Mouse (Mus musculus): Measurements from ENCODE around the gene Gucy2e. TPM values are rescaled to one million over a fixed set of nuclear protein-coding genes. Genes with fewer than 3 reads are reported as not detected.
A peak's percentile ranks its signal among the peaks of the same experiment; 100 is the strongest.

Gene Gucy2e
- polyA plus RNA-seq, 2 experiments, result not detected

- no peak overlapping the region for H3K27ac ChIP-seq
- H3K4me2 ChIP-seq (ENCODE audit: low read depth), result no peak overlapping the region
- no peaks in the 10 kb centered on the region for H3K9me3 ChIP-seq (ENCODE audit: control insufficient read depth, low read length)
- ATAC-seq (ENCODE audit: insufficient read depth), result no peak
- H3K36me3 ChIP-seq (replicated peaks; ENCODE audit: control insufficient read depth, insufficient read depth, low read depth), result no peaks in the 10 kb centered on the region
- no peak for TF ChIP-seq EP300 (IDR thresholded peaks at IDR 0.05; ENCODE audit: low read depth)
- TF ChIP-seq CTCF (IDR thresholded peaks at IDR 0.05; ENCODE audit: low read depth), result no peak
- no peaks in the 10 kb centered on the region for H3K4me1 ChIP-seq (replicated peaks; ENCODE audit: control insufficient read depth in 2 of 2, insufficient read depth in 2 of 2, low read length in 1 of 2)
- H3K27me3 ChIP-seq (ENCODE audit: control insufficient read depth, insufficient read depth, low read length), result no peaks in the 10 kb centered on the region; the same call in 1 of the 2 replicates
- no peak overlapping the region for H3K4me3 ChIP-seq (ENCODE audit: insufficient read depth in 1 of 2, low read depth in 2 of 2, low read length in 2 of 2)
- H3K9ac ChIP-seq (replicated peaks), result no peak overlapping the region
- 60% methylated on average over 2 of the region's 2 CpGs for WGBS (ENCODE audit: insufficient replicate concordance)
- DNase-seq (ENCODE audit: low read depth in 3 of 3, low spot score in 3 of 3), result no peak
Measured at GRCm38 (mm10) chr11:69264276-69264675, 27.4 kb upstream of the Gucy2e start.

- Histone ChIP-seq H3K27me3 (ENCODE audit: control insufficient read depth, insufficient read depth, low read length) (no peaks in the 10 kb centered on the region), H3K4me2 (ENCODE audit: low read depth) (no peak overlapping the region), H3K9me3 (ENCODE audit: control insufficient read depth, low read length) (no peaks in the 10 kb centered on the region), H3K4me3 (ENCODE audit: insufficient read depth in 1 of 2, low read depth in 2 of 2, low read length in 2 of 2) (no peak overlapping the region), H3K4me1 (replicated peaks; ENCODE audit: control insufficient read depth in 2 of 2, insufficient read depth in 2 of 2, low read length in 1 of 2) (no peaks in the 10 kb centered on the region; a peak in 1 of 4 replicates), H3K36me3 (replicated peaks; ENCODE audit: control insufficient read depth, insufficient read depth, low read depth) (no peaks in the 10 kb centered on the region), H3K27ac (no peak overlapping the region), H3K9ac (replicated peaks) (no peak overlapping the region)
- TF ChIP-seq EP300 (IDR thresholded peaks at IDR 0.05; ENCODE audit: low read depth), result no peak
- no peak for TF ChIP-seq CTCF (IDR thresholded peaks at IDR 0.05; ENCODE audit: low read depth)
- WGBS (ENCODE audit: insufficient replicate concordance), result 47% methylated on average over 1 of the region's 1 CpGs
- ATAC-seq (ENCODE audit: insufficient read depth) (no peak), DNase-seq (ENCODE audit: low read depth in 3 of 3, low spot score in 3 of 3) (no peak)
Measured at GRCm38 (mm10) chr11:69260111-69260510, 23.3 kb upstream of the Gucy2e start.

GRCm38 (mm10) chr11:69258287-69258686 is 21.5 kb upstream of the Gucy2e start:
- Histone ChIP-seq H3K9me3 (ENCODE audit: control insufficient read depth, low read length) (no peaks in the 10 kb centered on the region), H3K27ac (no peak overlapping the region), H3K4me1 (replicated peaks; ENCODE audit: control insufficient read depth in 2 of 2, insufficient read depth in 2 of 2, low read length in 1 of 2) (no peaks in the 10 kb centered on the region; a peak in 1 of 4 replicates), H3K4me2 (ENCODE audit: low read depth) (no peak overlapping the region; the same call in 1 of the 2 replicates), H3K9ac (replicated peaks) (no peak overlapping the region), H3K27me3 (ENCODE audit: control insufficient read depth, insufficient read depth, low read length) (no peaks in the 10 kb centered on the region), H3K36me3 (replicated peaks; ENCODE audit: control insufficient read depth, insufficient read depth, low read depth) (no peaks in the 10 kb centered on the region), H3K4me3 (ENCODE audit: insufficient read depth in 1 of 2, low read depth in 2 of 2, low read length in 2 of 2) (no peak overlapping the region)
- DNase-seq (ENCODE audit: low read depth in 3 of 3, low spot score in 3 of 3) (peak; percentile 44 to 47 (median 46)), ATAC-seq (ENCODE audit: insufficient read depth) (peak; percentile 39; the same call in 1 of the 2 replicates)
- TF ChIP-seq EP300 (IDR thresholded peaks at IDR 0.05; ENCODE audit: low read depth) (no peak), CTCF (IDR thresholded peaks at IDR 0.05; ENCODE audit: low read depth) (peak; percentile 95)
- WGBS (ENCODE audit: insufficient replicate concordance), result 43% methylated on average over 5 of the region's 5 CpGs

- Histone ChIP-seq H3K4me3 (ENCODE audit: insufficient read depth in 1 of 2, low read depth in 2 of 2, low read length in 2 of 2) (no peak overlapping the region), H3K27me3 (ENCODE audit: control insufficient read depth, insufficient read depth, low read length) (no peaks in the 10 kb centered on the region), H3K9me3 (ENCODE audit: control insufficient read depth, low read length) (no peaks in the 10 kb centered on the region), H3K27ac (no peak overlapping the region), H3K9ac (replicated peaks) (no peak overlapping the region), H3K4me2 (ENCODE audit: low read depth) (no peak overlapping the region; the same call in 1 of the 2 replicates), H3K4me1 (replicated peaks; ENCODE audit: control insufficient read depth in 2 of 2, insufficient read depth in 2 of 2, low read length in 1 of 2) (no peaks in the 10 kb centered on the region; a peak in 1 of 4 replicates), H3K36me3 (replicated peaks; ENCODE audit: control insufficient read depth, insufficient read depth, low read depth) (no peaks in the 10 kb centered on the region)
- TF ChIP-seq CTCF (IDR thresholded peaks at IDR 0.05; ENCODE audit: low read depth) (peak; percentile 57; the same call in 1 of the 2 replicates), EP300 (IDR thresholded peaks at IDR 0.05; ENCODE audit: low read depth) (no peak)
- 36% methylated on average over 4 of the region's 4 CpGs for WGBS (ENCODE audit: insufficient replicate concordance)
- DNase-seq (ENCODE audit: low read depth in 3 of 3, low spot score in 3 of 3) (peak; percentile 35 to 58 (median 42)), ATAC-seq (ENCODE audit: insufficient read depth) (no peak)
Measured at GRCm38 (mm10) chr11:69257807-69258206, 21.0 kb upstream of the Gucy2e start.

- Histone ChIP-seq H3K4me3 (ENCODE audit: insufficient read depth in 1 of 2, low read depth in 2 of 2, low read length in 2 of 2) (no peak overlapping the region), H3K9me3 (ENCODE audit: control insufficient read depth, low read length) (no peaks in the 10 kb centered on the region), H3K27me3 (ENCODE audit: control insufficient read depth, insufficient read depth, low read length) (no peaks in the 10 kb centered on the region), H3K27ac (no peak overlapping the region), H3K4me1 (replicated peaks; ENCODE audit: control insufficient read depth in 2 of 2, insufficient read depth in 2 of 2, low read length in 1 of 2) (no peaks in the 10 kb centered on the region; a peak in 1 of 4 replicates), H3K36me3 (replicated peaks; ENCODE audit: control insufficient read depth, insufficient read depth, low read depth) (no peaks in the 10 kb centered on the region), H3K9ac (replicated peaks) (no peak overlapping the region), H3K4me2 (ENCODE audit: low read depth) (no peak overlapping the region)
- no peak for ATAC-seq (ENCODE audit: insufficient read depth)
- WGBS (ENCODE audit: insufficient replicate concordance), result 30% methylated on average over 2 of the region's 2 CpGs
- DNase-seq (ENCODE audit: low read depth in 3 of 3, low spot score in 3 of 3), result no peak
- TF ChIP-seq CTCF (IDR thresholded peaks at IDR 0.05; ENCODE audit: low read depth) (no peak), EP300 (IDR thresholded peaks at IDR 0.05; ENCODE audit: low read depth) (no peak)
Measured at GRCm38 (mm10) chr11:69257072-69257471, 20.2 kb upstream of the Gucy2e start.
